Mouse (Mus musculus) stomach, postnatal 0 days (tissue): ENCODE data around the gene Plin3.

Source experiments
- CTCF ChIP-seq: IDR thresholded peaks from 2 replicates; pipeline ENCODE4 v1.5.1; 2016; ENCODE audit warnings: antibody characterized with exemption, low read depth, mild to moderate bottlenecking, moderate library complexity
- EP300 ChIP-seq: optimal IDR thresholded peaks from 2 replicates; pipeline ENCODE3; 2016; ENCODE audit warnings: antibody characterized with exemption

DNA sequence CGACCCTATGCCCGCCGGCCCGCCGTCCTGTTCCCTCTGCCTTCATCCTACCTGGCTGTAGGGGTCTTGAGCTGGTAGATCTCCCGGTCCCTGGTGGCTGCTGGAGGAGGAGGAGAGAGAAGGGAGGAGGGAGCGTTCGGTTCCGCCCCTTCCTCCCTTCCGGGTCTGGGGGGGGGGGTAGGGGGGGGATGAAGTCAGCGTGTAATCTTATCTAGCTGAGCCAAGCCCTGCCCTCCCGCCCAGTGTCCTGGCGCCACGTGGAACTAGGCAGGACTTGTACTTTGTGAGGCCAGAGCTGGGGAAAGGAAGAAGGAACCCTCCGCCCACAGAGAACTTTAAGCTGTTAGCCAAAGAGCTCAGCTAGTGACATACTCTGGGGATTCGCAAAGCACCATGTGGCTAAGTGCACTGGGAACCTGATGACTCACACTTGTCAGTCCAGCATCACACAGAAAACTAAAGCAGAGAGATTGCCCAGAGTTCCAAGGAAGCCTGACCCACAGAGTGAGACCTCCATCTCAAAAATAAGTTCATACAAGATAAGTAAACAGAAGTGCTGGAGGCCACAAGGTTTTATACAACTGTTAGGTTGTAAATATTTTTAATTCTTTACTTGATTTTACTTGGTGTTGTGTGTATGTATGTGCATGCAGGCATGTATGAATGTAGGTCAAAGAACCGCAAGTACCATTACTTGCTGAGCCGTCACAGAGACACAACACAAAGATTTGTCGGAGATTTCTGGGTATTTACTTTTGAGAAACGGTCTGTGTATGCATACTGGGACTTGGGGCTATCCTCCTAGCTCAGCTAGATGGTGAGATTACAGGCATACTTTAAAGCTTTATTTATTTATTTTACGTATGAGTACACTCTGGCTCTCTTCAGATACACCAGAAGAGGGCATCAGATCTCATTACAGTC lies 15.8 kb downstream of the Plin3 start, which contains the start of gene Ticam1:
- TF ChIP-seq CTCF: peak; percentile 72
- peak; percentile 48 for TF ChIP-seq EP300
